Mouse (Mus musculus): ENCODE measurements around the gene Gclm.

DNA sequence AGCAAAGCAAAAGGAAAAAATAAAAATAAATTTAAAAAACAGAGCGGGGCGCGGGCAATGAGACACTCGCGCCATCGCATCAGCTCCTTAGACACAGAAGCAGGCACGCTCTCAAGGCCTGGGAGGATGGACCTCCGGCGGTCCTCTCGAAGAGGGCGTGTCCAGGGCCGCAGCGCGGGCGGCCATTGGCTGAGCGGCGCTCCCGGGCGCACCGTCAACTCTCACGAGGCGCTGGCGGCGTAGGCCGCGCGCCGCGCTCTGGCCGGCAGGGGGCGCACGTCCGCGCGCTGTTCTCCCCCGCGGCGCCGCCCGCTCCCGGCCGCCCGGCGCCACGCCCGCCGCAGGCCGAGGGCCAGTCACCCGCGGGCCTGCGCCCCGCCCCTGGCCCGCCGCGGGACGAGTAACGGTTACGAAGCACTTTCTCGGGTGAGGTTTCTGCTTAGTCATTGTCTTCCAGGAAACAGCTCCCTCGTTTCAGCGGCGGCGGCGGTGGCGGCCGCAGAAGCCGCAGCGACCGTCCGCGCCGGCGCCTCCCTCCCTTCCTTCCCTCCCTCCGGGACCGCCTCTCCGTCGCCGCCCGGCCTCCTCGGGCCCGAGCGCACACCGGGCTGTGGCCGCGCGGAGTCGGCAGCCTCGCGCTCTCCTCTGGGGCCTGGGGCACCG, at the start of gene Gclm:
- TF ChIP-seq CTCF (IDR thresholded peaks at IDR 0.05; ENCODE audit: low read depth, low read length) (no peak), POLR2A (IDR thresholded peaks at IDR 0.05; ENCODE audit: borderline replicate concordance, low read depth, low read length) (0 out of 2 replicates have a peak, but pooled peaks have one; percentile 28)
